In genomic region chr2:31688074-31688925, GRCm38 (mm10) we compare ENCODE assay signal across 8 mouse cellular contexts. TPM values are rescaled to one million over a fixed set of nuclear protein-coding genes. Genes with fewer than 3 reads are reported as not detected.
DNase-seq lines count a peak whose midpoint lies in the region; ATAC-seq lines count a peak whose summit lies in the region.

Abl1 (plus strand) TSS chr2:31688376.

- no peaks in the 10 kb centered on the region for H3K27me3 ChIP-seq in heart, embryonic 10.5 days (ENCODE audit: insufficient read depth, poor library complexity, severe bottlenecking)
- no peaks in the 10 kb centered on the region for H3K27me3 ChIP-seq in kidney, embryonic 15.5 days

- DNase-seq in B cell, adult 2 months: peak; percentile 90 to 91
- DNase-seq in brain, adult 2 months (ENCODE audit: low read depth, low spot score): peak; percentile 99
- peak; percentile 99 for DNase-seq in heart, embryonic 10.5 days (ENCODE audit: low spot score)
- DNase-seq in liver: peak; percentile 96
- peak; percentile 91 to 92 for DNase-seq in spleen, postnatal 4 days (ENCODE audit: low spot score in 2 of 2)

- H3K36me3 ChIP-seq in heart, embryonic 10.5 days: peaks cover 8% of the 10 kb centered on the region
- peaks cover 4% of the 10 kb centered on the region; the same call in 1 of the 2 replicates for H3K36me3 ChIP-seq in kidney, embryonic 15.5 days

- under 1% methylated on average over 64 of the region's 64 CpGs for WGBS in heart, embryonic 10.5 days
- WGBS in kidney, embryonic 15.5 days: under 1% methylated on average over 64 of the region's 64 CpGs

- peak within 1 kb of the TSS; percentile 74 for H3K4me2 ChIP-seq in kidney, embryonic 15.5 days

- ATAC-seq in erythroblast, adult 5-6 weeks (replicated peaks; ENCODE audit: low FRiP score, poor library complexity, severe bottlenecking): peak; percentile 98
- ATAC-seq in kidney, embryonic 15.5 days (replicated peaks; ENCODE audit: low FRiP score): peak; percentile 99
- ATAC-seq in monocyte, adult 5-6 weeks (replicated peaks; ENCODE audit: insufficient number of reproducible peaks, low FRiP score, low TSS enrichment, poor library complexity, severe bottlenecking): peak; percentile 100

- peaks cover 23% of the 10 kb centered on the region for H3K4me1 ChIP-seq in heart, embryonic 10.5 days
- peaks cover 24% of the 10 kb centered on the region for H3K4me1 ChIP-seq in kidney, embryonic 15.5 days

- H3K9me3 ChIP-seq in heart, embryonic 10.5 days: no peaks in the 10 kb centered on the region
- H3K9me3 ChIP-seq in kidney, embryonic 15.5 days (replicated peaks): no peaks in the 10 kb centered on the region

- peak within 1 kb of the TSS; percentile 95 for H3K9ac ChIP-seq in kidney, embryonic 15.5 days

- H3K27ac ChIP-seq in heart, embryonic 10.5 days: peak within 1 kb of the TSS; percentile 94
- peak within 1 kb of the TSS; percentile 98 for H3K27ac ChIP-seq in kidney, embryonic 15.5 days

- H3K4me3 ChIP-seq in heart, embryonic 10.5 days: peak within 1 kb of the TSS; percentile 75
- H3K4me3 ChIP-seq in kidney, embryonic 15.5 days (replicated peaks): peak within 1 kb of the TSS; percentile 97

RNA-seq across cellular contexts. Expression of gene Abl1, which starts in this region (rescaled TPM):
- 13.8 and 14.0 TPM in 2 replicates for total RNA-seq in erythroblast, adult 5-6 weeks (2015; ENCODE audit: low replicate concordance)
- total RNA-seq in erythroblast, adult 5-6 weeks (2017; ENCODE audit: low replicate concordance): 9.5 and 13.4 TPM in 2 replicates
- 40.5 and 43.1 TPM in 2 replicates for polyA plus RNA-seq in heart, embryonic 10.5 days (2016; fragmentation: Nextera tagmentation; extraction: Ambion mirVana)
- 43.9 and 46.2 TPM in 2 replicates for polyA plus RNA-seq in kidney, embryonic 15.5 days (2015; fragmentation: Nextera tagmentation; extraction: Ambion mirVana)
- total RNA-seq in monocyte, adult 5-6 weeks (2017): 22.7 to 41.9 TPM (median 30.4 TPM) in 3 replicates

Comparison
In these comparisons a context has a peak if more than half of its experiments do, and no peak if none do; other contexts are left out.
1. Peak in every context shown above with its lines: DNase-seq, ATAC-seq, H3K4me3 ChIP-seq and H3K27ac ChIP-seq.